Mouse (Mus musculus): ENCODE results near the gene Eif4g3.

GRCm38 (mm10) chr4:138252231-138252630, 259.4 kb downstream of the Eif4g3 start:
- no peak for TF ChIP-seq GATA1 (IDR thresholded peaks at IDR 0.05; ENCODE audit: borderline replicate concordance, low read length)
- TF ChIP-seq FLI1 (IDR thresholded peaks at IDR 0.05; ENCODE audit: low read length), result no peak
